23 mouse cellular contexts compared by ENCODE assay signal in genomic region chr2:52034601-52035000, GRCm38 (mm10). TPM values are rescaled to one million over a fixed set of nuclear protein-coding genes. Genes with fewer than 3 reads are reported as not detected.
"Had no signal": no experiment of that assay in that cellular context is flagged by ENCODE, and none has a peak within 500 bp of the region (broad histone marks: within the 10 kb centered on the region; RNA-seq: fewer than 3 reads in every experiment).

No protein-coding gene starts in this region.

- H3K9ac ChIP-seq: intestine, embryonic 15.5 days; kidney, embryonic 15.5 days; limb, embryonic 13.5 days; liver, embryonic 13.5 days; midbrain, embryonic 12.5 days; neural tube, embryonic 13.5 days; stomach, embryonic 15.5 days had no signal

- H3K27me3 ChIP-seq: intestine, embryonic 15.5 days; kidney, embryonic 15.5 days; limb, embryonic 13.5 days; midbrain, embryonic 12.5 days; neural tube, embryonic 13.5 days; stomach, embryonic 15.5 days had no signal

- H3K4me2 ChIP-seq: intestine, embryonic 15.5 days; kidney, embryonic 15.5 days; limb, embryonic 13.5 days; liver, embryonic 13.5 days; midbrain, embryonic 12.5 days; neural tube, embryonic 13.5 days; stomach, embryonic 15.5 days had no signal

- ATAC-seq: intestine, embryonic 15.5 days; midbrain, embryonic 16.5 days had no signal

- H3K27ac ChIP-seq: intestine, embryonic 15.5 days; kidney, embryonic 15.5 days; limb, embryonic 13.5 days; liver, embryonic 13.5 days; midbrain, embryonic 12.5 days; neural tube, embryonic 13.5 days; stomach, embryonic 15.5 days had no signal

- H3K4me3 ChIP-seq: intestine, embryonic 15.5 days; kidney, embryonic 15.5 days; limb, embryonic 13.5 days; liver, embryonic 13.5 days; midbrain, embryonic 12.5 days; myocyte; neural tube, embryonic 13.5 days; stomach, embryonic 15.5 days had no signal

- H3K9me3 ChIP-seq: intestine, embryonic 15.5 days; kidney, embryonic 15.5 days; limb, embryonic 13.5 days; liver, embryonic 13.5 days; neural tube, embryonic 13.5 days; stomach, embryonic 15.5 days had no signal

- H3K36me3 ChIP-seq: intestine, embryonic 15.5 days; kidney, embryonic 15.5 days; limb, embryonic 13.5 days; liver, embryonic 13.5 days; midbrain, embryonic 12.5 days; neural tube, embryonic 13.5 days; stomach, embryonic 15.5 days had no signal

- DNase-seq: kidney, adult 11 months; kidney, adult 8-10 months; kidney, postnatal 10 days; kidney, postnatal 36 days; layer of hippocampus, postnatal 36 days; left cerebral cortex, postnatal 4 days; liver, embryonic 13.5 days; lung, adult 2 months; lung, postnatal 14 days; lung, postnatal 4 days; right cerebral cortex, postnatal 25 days; spleen, adult 18-20 months; thymus, postnatal 25 days had no signal

- H3K4me1 ChIP-seq: intestine, embryonic 15.5 days; liver, embryonic 13.5 days; stomach, embryonic 15.5 days had no signal

RNA-seq across cellular contexts. Expression of gene Tnfaip6, which starts 3.2 kb away (rescaled TPM):
- total RNA-seq: megakaryocyte-erythroid progenitor cell, adult 5-6 weeks had no signal
- polyA plus RNA-seq: liver, adult 2 months had no signal
